Mouse (Mus musculus) midbrain, postnatal 0 days (tissue): ENCODE data around the gene Mex3a. TPM values are rescaled to one million over a fixed set of nuclear protein-coding genes. Genes with fewer than 3 reads are reported as not detected.

Source experiments
- ATAC-seq: fragments of 200-750 bp; cut with Nextera tagmentation; 2 replicates; pipeline ENCODE4 v1.8.0; 2017; ENCODE audit warnings: moderate number of reproducible peaks, mild to moderate bottlenecking, moderate TSS enrichment, moderate library complexity; ENCODE audit not compliant: low FRiP score
- DNase-seq: peaks from one replicate; pipeline ENCODE4 v3.0.0-alpha.2; 2015; ENCODE audit warnings: low spot score
- H3K27ac ChIP-seq: fragments of 300-500 bp; sonication (generic); 2 replicates; pipeline ENCODE4 v1.5.1; 2014; ENCODE audit warnings: low read depth, mild to moderate bottlenecking, low read length, mixed read lengths
- H3K27me3 ChIP-seq: fragments of 300-500 bp; sonication (generic); 2 replicates; pipeline ENCODE4 v1.6.1; 2014; ENCODE audit warnings: low read length, control low read depth, mixed read lengths; ENCODE audit not compliant: insufficient read depth
- H3K36me3 ChIP-seq: fragments of 300-500 bp; sonication (generic); 2 replicates; pipeline ENCODE4 v1.6.1; 2014; ENCODE audit warnings: low read length, control low read depth, mixed read lengths; ENCODE audit not compliant: insufficient read depth
- H3K4me1 ChIP-seq: fragments of 300-500 bp; sonication (generic); 2 replicates; pipeline ENCODE4 v1.6.1; 2014; ENCODE audit warnings: mild to moderate bottlenecking, control low read depth, antibody characterized with exemption, low read length, mixed read lengths; ENCODE audit not compliant: insufficient read depth
- H3K4me2 ChIP-seq: fragments of 300-500 bp; sonication (generic); 2 replicates; pipeline ENCODE4 v1.6.1; 2014; ENCODE audit warnings: low read depth, mild to moderate bottlenecking, low read length, mixed read lengths; ENCODE audit not compliant: poor library complexity, severe bottlenecking
- H3K4me3 ChIP-seq: fragments of 300-500 bp; sonication (generic); 2 replicates; pipeline ENCODE4 v1.5.1; 2014; ENCODE audit warnings: low read depth, mild to moderate bottlenecking, low read length, moderate library complexity
- H3K9ac ChIP-seq: fragments of 300-500 bp; sonication (generic); replicated peaks from 2 replicates; pipeline ENCODE4 v1.6.1; 2014; ENCODE audit warnings: mild to moderate bottlenecking, low read length, moderate library complexity, mixed read lengths; ENCODE audit not compliant: poor library complexity, severe bottlenecking
- H3K9me3 ChIP-seq: fragments of 300-500 bp; sonication (generic); 2 replicates; pipeline ENCODE4 v1.6.1; 2016; ENCODE audit warnings: low read length, control low read depth
- CTCF ChIP-seq: IDR thresholded peaks from 2 replicates; pipeline ENCODE4 v1.5.1; 2016; ENCODE audit warnings: antibody characterized with exemption, mild to moderate bottlenecking
- WGBS: fragments of 180-500 bp; shearing (Covaris S2); extraction: QIAGEN DNeasy Blood & Tissue Kit; methylation state at CpG from one replicate; pipeline ENCODE4 v1.1.7; 2014; 5-methylcytosine and 5-hydroxymethylcytosine counted together
- polyA plus RNA-seq: library from polyadenylated mRNA; unstranded; fragments of >200 nt; fragmentation: Nextera tagmentation; extraction: Ambion mirVana; gene quantifications from 2 replicates; pipeline ENCODE4 v1.2.1, GENCODE M21; 2015
- total RNA-seq: library from RNA; depleted of rRNA; stranded (reverse); fragments of >200 nt; gene quantifications from 2 replicates; pipeline ENCODE4 v1.2.3, GENCODE M21; 2014

Mex3a gene
- total and polyA plus RNA-seq, 2 experiments from 2014 or later = 16.1 to 56.9 TPM

DNA sequence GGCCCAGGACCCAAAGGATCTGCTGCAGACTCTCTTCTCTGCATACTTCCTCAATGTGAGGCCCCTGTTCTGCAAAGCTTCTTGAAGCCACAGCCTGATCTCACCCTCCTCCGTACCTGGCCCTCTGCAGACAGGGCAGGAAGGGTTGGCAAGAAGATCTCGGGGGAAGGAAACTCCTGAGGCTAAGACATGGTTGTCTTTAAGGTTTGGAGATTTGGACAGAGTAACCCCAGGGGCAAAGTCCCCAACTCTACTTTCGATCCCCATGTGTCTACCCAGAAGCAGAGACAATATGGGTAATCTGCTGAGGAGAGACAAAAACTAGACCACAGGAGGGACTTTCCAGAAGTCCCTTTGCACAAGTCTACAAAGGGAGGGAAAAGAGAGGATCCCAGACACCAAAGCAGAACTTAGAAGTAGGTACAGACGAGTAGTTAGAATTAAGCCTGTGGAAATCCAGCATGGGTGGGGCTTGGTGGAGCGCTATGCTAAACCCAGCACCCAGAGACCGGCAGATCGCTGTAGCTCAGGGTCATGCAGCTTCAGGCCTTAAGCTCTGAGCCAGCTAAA, 18.6 kb upstream of the Mex3a start:
- Histone ChIP-seq H3K9me3 (no peaks in the 10 kb centered on the region), H3K36me3 (no peaks in the 10 kb centered on the region), H3K4me3 (no peak overlapping the region), H3K27ac (no peak overlapping the region), H3K9ac (no peak overlapping the region), H3K4me1 (peaks cover 6% of the 10 kb centered on the region), H3K4me2 (no peak overlapping the region), H3K27me3 (no peaks in the 10 kb centered on the region)
- no peak for ATAC-seq
- WGBS = 82% methylated on average over 7 of the region's 7 CpGs
- no peak for TF ChIP-seq CTCF
- DNase-seq = no peak

DNA sequence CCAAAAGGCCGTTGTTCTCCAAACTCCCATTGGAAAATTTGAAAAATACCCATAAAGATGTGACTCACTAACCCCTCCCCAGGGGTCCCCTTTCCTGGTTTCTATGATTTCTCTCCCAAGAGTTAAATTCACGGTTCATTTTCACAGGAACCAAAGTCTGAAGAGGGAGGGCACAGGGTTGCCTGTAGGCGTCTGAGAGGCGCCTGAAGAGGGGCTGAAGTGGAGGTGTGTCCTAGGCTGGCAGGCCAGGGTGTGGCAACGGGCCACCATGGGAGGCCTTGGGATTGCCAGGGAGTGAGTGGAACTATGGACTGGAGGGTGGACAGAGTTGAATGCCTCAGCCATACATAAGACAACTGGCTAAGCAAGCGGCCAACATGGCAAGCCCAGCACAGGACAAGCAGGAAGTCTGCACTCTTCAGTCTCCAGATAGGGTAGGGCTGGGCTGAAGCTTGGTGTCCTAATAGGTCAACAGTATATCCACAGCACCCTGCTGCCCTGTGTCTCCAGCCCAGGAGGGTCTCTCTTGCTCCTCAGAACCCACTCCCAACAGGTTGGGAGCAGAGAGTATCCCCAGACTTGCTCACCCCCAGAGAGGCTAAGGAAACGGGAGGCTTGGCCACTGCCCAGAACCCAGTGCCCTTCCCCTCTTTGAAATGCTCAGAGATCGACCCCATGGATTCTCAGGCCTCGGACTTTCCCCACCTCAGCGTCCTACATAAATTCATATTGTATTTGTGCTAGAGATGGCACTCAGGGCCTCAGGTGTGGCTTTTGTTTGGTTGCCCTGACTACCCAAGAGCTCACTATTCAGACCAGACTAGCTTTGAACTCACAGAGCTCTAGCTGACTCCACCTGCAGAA, 17.7 kb upstream of the Mex3a start:
- no peak for TF ChIP-seq CTCF

DNA sequence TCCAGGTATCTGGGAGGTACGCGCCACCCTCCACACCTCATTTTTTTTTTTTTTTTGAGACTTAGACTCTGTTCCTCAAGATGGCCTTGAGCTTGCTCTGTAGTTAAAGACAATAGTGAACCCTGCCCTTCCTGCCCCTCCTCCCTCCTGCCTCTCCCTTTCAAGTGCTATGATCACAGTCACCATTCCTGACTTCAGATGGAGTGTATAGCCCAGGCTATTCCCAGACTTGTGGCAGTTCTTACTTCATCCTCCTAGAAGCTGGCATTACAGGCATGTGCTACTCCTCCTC, 17.2 kb upstream of the Mex3a start:
- TF ChIP-seq CTCF = no peak
- no peak overlapping the region for H3K9ac ChIP-seq
- no peaks in the 10 kb centered on the region for H3K27me3 ChIP-seq
- H3K36me3 ChIP-seq = no peaks in the 10 kb centered on the region
- peaks cover 3% of the 10 kb centered on the region; the same call in 1 of the 2 replicates for H3K4me1 ChIP-seq
- no peak overlapping the region for H3K27ac ChIP-seq
- H3K4me3 ChIP-seq = no peak overlapping the region
- H3K4me2 ChIP-seq = no peak overlapping the region
- no peak for DNase-seq
- WGBS = 100% methylated on average over 2 of the region's 2 CpGs
- no peak for ATAC-seq
- H3K9me3 ChIP-seq = no peaks in the 10 kb centered on the region

More for the DNA sequence above, 17.7 kb upstream of the Mex3a start:
- Histone ChIP-seq H3K27me3 (no peaks in the 10 kb centered on the region), H3K4me1 (peaks cover 5% of the 10 kb centered on the region; the same call in 1 of the 2 replicates), H3K27ac (no peak overlapping the region), H3K9me3 (no peaks in the 10 kb centered on the region), H3K4me3 (no peak overlapping the region), H3K9ac (no peak overlapping the region), H3K4me2 (no peak overlapping the region), H3K36me3 (no peaks in the 10 kb centered on the region)
- no peak for ATAC-seq
- DNase-seq = no peak
- WGBS = 78% methylated on average over 10 of the region's 10 CpGs

GRCm38 (mm10) chr3:88516407-88516806, 15.8 kb upstream of the Mex3a start:
- Histone ChIP-seq H3K27ac (no peak overlapping the region), H3K4me2 (no peak overlapping the region), H3K36me3 (no peaks in the 10 kb centered on the region), H3K9me3 (no peaks in the 10 kb centered on the region), H3K4me3 (no peak overlapping the region), H3K9ac (no peak overlapping the region), H3K27me3 (no peaks in the 10 kb centered on the region), H3K4me1 (no peaks in the 10 kb centered on the region)
- WGBS = 88% methylated on average over 2 of the region's 2 CpGs
- ATAC-seq = no peak
- DNase-seq = no peak
- TF ChIP-seq CTCF = no peak

DNA sequence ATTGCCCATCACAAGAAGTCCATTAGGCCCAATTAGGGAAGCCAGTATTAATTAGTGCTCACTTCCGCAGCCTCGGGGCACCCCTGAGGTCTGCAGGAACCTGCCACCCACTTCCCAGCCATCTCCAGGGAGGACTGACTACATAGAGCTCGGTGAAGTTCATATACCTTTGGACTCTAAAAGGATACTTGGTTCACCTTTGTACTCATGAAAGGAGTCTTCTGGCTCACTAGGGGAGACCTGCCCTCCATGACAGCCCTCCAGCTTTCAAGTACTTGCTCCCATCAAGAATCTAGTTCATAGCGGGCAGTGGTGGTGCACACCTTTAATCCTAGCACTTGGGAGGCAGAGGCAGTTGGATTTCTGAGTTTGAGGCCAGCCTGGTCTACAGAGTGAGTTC, 13.8 kb upstream of the Mex3a start:
- TF ChIP-seq CTCF = no peak
- ATAC-seq (no peak), DNase-seq (no peak)
- WGBS = 89% methylated on average over 4 of the region's 4 CpGs
- Histone ChIP-seq H3K36me3 (no peaks in the 10 kb centered on the region), H3K27ac (no peak overlapping the region), H3K9me3 (no peaks in the 10 kb centered on the region), H3K27me3 (no peaks in the 10 kb centered on the region), H3K9ac (no peak overlapping the region), H3K4me3 (no peak overlapping the region), H3K4me1 (no peaks in the 10 kb centered on the region), H3K4me2 (no peak overlapping the region)

- H3K36me3 ChIP-seq = peaks cover 3% of the 10 kb centered on the region
- no peak overlapping the region for H3K27ac ChIP-seq
- H3K27me3 ChIP-seq = no peaks in the 10 kb centered on the region
- H3K9me3 ChIP-seq = no peaks in the 10 kb centered on the region
- no peak overlapping the region for H3K4me2 ChIP-seq
- ATAC-seq = no peak
- 83% methylated on average over 2 of the region's 2 CpGs for WGBS
- H3K4me1 ChIP-seq = no peaks in the 10 kb centered on the region
- H3K9ac ChIP-seq = no peak overlapping the region
- H3K4me3 ChIP-seq = no peak overlapping the region
- DNase-seq = no peak
- TF ChIP-seq CTCF = no peak
Observed at GRCm38 (mm10) chr3:88520078-88520477, 12.1 kb upstream of the Mex3a start.
